Mouse (Mus musculus): ENCODE measurements around the gene Serpinb2. TPM values are rescaled to one million over a fixed set of nuclear protein-coding genes. Genes with fewer than 3 reads are reported as not detected.

Serpinb2 gene
- total RNA-seq, 2 experiments from 2014 or later = not detected

DNA sequence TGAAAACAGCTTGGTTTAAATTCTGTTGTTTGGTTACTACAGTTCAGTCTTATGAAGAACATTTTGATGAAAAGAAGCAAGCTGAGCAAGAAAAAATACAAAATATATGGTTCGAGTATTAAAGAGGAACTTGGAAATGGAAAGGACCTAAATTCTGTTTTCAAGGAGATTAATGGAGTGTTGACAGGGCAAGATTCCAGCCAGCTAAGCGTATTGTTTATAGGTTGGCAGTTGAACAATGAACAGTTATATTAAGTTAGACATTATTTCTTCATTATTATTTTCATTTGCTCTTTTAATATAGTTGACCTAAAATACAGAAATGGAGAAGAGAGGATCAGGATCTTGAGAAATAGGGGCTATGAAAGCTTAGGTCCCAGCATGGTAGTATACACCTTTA lies 64.9 kb downstream of the Serpinb2 start:
- no peak for ATAC-seq (replicated peaks; ENCODE audit: low FRiP score, low TSS enrichment, poor library complexity, severe bottlenecking)

DNA sequence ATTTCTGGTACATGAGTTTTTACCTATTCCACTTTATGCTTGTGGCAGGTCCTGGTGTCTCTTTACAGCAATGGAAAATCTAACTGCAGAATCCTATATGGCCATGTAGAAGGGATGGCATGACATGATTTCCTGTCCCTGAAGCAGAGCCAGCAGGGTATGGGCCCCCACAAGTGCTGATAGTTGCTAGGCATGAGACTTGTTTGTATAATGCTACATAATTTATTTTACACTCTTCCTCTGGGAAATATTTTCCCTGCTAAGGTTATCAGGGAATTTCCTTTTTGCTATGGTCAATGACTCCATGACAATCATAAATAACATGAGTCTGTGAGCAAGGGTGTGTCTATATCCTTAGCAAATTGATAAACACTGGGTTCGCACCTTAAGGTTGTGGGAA lies 66.3 kb downstream of the Serpinb2 start:
- no peak for ATAC-seq (replicated peaks; ENCODE audit: low FRiP score, low TSS enrichment, poor library complexity, severe bottlenecking)

DNA sequence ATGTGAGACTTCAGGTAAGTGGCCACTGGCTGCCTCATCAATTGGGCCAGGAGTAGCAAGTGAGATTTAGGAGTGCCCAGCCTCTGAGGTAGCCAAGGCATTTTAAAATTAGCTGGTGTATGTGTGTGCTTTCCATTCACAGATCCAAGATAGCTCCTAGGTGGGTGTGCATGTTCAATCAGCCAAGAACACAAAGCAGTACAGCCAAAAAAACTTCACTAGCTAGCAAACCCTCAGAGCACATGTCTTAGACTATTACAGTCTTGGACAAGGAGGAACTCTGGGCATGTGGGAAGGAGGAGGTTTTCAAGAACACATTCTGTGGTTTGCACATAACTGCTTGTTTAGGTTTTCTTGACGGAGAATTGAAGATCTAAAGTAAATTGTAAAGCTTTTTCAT lies 70.0 kb downstream of the Serpinb2 start:
- ATAC-seq (replicated peaks; ENCODE audit: low FRiP score, low TSS enrichment, poor library complexity, severe bottlenecking) = no peak

DNA sequence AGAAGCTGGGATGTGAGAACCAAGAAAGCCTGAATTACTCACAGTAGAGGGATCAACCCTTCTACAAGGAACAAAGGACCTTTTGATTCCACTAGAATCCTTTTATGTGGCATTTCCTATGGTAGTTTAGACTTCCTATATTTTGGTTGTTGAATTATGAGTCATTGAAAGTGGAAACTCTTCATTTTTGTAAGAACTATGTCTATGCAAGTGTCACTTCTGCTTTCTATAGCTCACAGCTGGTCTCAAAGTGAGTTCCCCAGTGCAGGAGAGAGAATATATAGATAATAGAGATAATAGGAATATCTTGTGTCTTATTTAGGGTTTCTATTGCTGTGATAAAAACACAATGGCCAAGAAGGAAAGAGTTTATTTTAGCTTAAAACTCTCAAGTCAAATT lies 71.7 kb downstream of the Serpinb2 start:
- ATAC-seq (replicated peaks; ENCODE audit: low FRiP score, low TSS enrichment, poor library complexity, severe bottlenecking) = no peak

DNA sequence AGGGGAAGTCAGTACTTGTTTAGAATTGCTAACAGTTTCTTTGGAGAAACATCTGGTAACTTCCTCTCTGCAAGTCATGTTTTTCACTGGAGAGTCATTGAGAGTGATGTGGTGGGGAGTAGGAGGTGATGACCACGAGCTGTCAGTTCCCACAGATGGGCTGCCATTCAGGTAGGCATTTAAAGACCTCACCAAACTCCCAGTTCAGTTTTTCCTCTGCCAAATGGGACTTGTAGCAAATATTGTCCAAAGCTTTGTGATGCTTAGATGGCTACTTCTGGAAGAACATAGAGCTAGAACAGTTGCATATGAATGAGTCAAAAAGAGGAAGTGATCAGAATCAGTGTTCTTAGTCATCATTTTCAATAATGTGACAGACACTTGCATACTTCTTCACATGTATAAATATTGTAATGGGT lies 72.7 kb downstream of the Serpinb2 start:
- ATAC-seq (replicated peaks; ENCODE audit: low FRiP score, low TSS enrichment, poor library complexity, severe bottlenecking) = no peak

DNA sequence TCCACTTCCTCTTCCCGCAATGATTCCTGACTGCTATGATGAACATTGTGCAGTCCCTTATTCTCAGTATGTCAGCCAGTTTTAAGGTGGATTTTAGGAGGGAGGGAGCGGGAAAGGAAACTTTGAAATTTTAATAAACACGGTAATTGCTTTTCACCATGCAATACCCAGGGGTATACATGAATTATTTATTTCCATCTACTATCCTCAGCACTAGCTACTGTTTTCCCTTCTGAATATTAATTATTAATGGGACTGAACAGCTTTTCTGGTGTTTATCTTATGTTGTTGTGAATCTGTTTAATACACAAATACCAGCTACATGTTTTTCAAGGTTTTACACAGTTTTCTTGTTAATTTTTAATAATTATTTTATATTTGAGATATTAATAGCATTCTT lies 73.7 kb downstream of the Serpinb2 start:
- ATAC-seq (replicated peaks; ENCODE audit: low FRiP score, low TSS enrichment, poor library complexity, severe bottlenecking) = no peak

Other genes starting within 250 kb of the Serpinb2 start
- not detected in 2 replicates for gene Serpinb3b, start 233.1 kb upstream of the Serpinb2 start, total RNA-seq (2014; fragmentation: Nextera tagmentation)
- gene Serpinb3b, start 233.1 kb upstream of the Serpinb2 start, total RNA-seq (2017) = not detected in 2 replicates
- gene Serpinb3c, start 233.1 kb upstream of the Serpinb2 start, total RNA-seq (2014; fragmentation: Nextera tagmentation) = not detected in 2 replicates
- gene Serpinb3c, start 233.1 kb upstream of the Serpinb2 start, total RNA-seq (2017) = not detected in 2 replicates
- gene Serpinb11, start 150.2 kb upstream of the Serpinb2 start, total RNA-seq (2014; fragmentation: Nextera tagmentation) = not detected in 2 replicates
- not detected in 2 replicates for gene Serpinb11, start 150.2 kb upstream of the Serpinb2 start, total RNA-seq (2017)
- not detected in 2 replicates for gene Serpinb7, start 111.8 kb upstream of the Serpinb2 start, total RNA-seq (2014; fragmentation: Nextera tagmentation)
- not detected in 2 replicates for gene Serpinb7, start 111.8 kb upstream of the Serpinb2 start, total RNA-seq (2017)
- not detected in 2 replicates for gene Serpinb8, start 78.6 kb downstream of the Serpinb2 start, total RNA-seq (2014; fragmentation: Nextera tagmentation)
- gene Serpinb8, start 78.6 kb downstream of the Serpinb2 start, total RNA-seq (2017) = 0.15 TPM in 1 of 2 replicates, not detected in the other